Mouse (Mus musculus) embryonic facial prominence, embryonic 15.5 days (tissue): ENCODE results near the gene Ubald1. TPM values are rescaled to one million over a fixed set of nuclear protein-coding genes. Genes with fewer than 3 reads are reported as not detected.

Experiments used
- ATAC-seq: fragments of 200-750 bp; cut with Nextera tagmentation; 2 replicates; pipeline ENCODE4 v1.8.0; 2017; ENCODE audit warnings: low read depth, moderate TSS enrichment; ENCODE audit not compliant: insufficient number of reproducible peaks, low FRiP score, low TSS enrichment
- H3K27ac ChIP-seq: fragments of 300-500 bp; sonication (generic); replicated peaks from 2 replicates; pipeline ENCODE4 v1.5.1; 2015; ENCODE audit warnings: mild to moderate bottlenecking, inconsistent platforms
- H3K27me3 ChIP-seq: fragments of 300-500 bp; sonication (generic); 2 replicates; pipeline ENCODE4 v1.6.1; 2015; ENCODE audit warnings: inconsistent platforms
- H3K36me3 ChIP-seq: fragments of 300-500 bp; sonication (generic); 2 replicates; pipeline ENCODE4 v1.6.1; 2015; ENCODE audit warnings: mild to moderate bottlenecking, inconsistent platforms
- H3K4me1 ChIP-seq: fragments of 300-500 bp; sonication (generic); 2 replicates; pipeline ENCODE4 v1.6.1; 2015; ENCODE audit warnings: inconsistent platforms
- H3K4me2 ChIP-seq: fragments of 300-500 bp; sonication (generic); replicated peaks from 2 replicates; pipeline ENCODE4 v1.6.1; 2015; ENCODE audit warnings: mild to moderate bottlenecking, inconsistent platforms
- H3K4me3 ChIP-seq: fragments of 300-500 bp; sonication (generic); replicated peaks from 2 replicates; pipeline ENCODE4 v1.5.1; 2015; ENCODE audit warnings: mild to moderate bottlenecking, inconsistent platforms
- H3K9ac ChIP-seq: fragments of 300-500 bp; sonication (generic); 2 replicates; pipeline ENCODE4 v1.6.1; 2015; ENCODE audit warnings: inconsistent platforms
- H3K9me3 ChIP-seq: fragments of 300-500 bp; sonication (generic); replicated peaks from 2 replicates; pipeline ENCODE4 v1.6.1; 2016; ENCODE audit warnings: inconsistent platforms
- WGBS: fragments of 180-500 bp; shearing (Covaris S2); methylation state at CpG from one replicate; pipeline ENCODE4 v1.1.7; 2015; 5-methylcytosine and 5-hydroxymethylcytosine counted together
- polyA plus RNA-seq: library from polyadenylated mRNA; unstranded; fragments of >200 nt; fragmentation: Nextera tagmentation; extraction: Ambion mirVana; gene quantifications from 2 replicates; pipeline ENCODE4 v1.2.1, GENCODE M21; 2015

Ubald1 gene
- polyA plus RNA-seq, 1 experiment from 2014 or later = 51.3 TPM

- peak overlapping the region; percentile 71 for H3K4me2 ChIP-seq
- H3K36me3 ChIP-seq = 0 out of 2 replicates have a peak, but pooled peaks cover under 1% of the 10 kb centered on the region
- no peaks in the 10 kb centered on the region for H3K27me3 ChIP-seq
- no peak for ATAC-seq
- H3K4me1 ChIP-seq = peaks cover 31% of the 10 kb centered on the region
- 0 out of 2 replicates have a peak overlapping the region, but pooled peaks have one; percentile 79 for H3K9ac ChIP-seq
- no peaks in the 10 kb centered on the region for H3K9me3 ChIP-seq
- peak overlapping the region; percentile 100 for H3K27ac ChIP-seq
- H3K4me3 ChIP-seq = peak overlapping the region; percentile 87
- WGBS = 69% methylated on average over 10 of the region's 10 CpGs
Measured at GRCm38 (mm10) chr16:4881400-4882351, 1.6 kb upstream of the Ubald1 start.

DNA sequence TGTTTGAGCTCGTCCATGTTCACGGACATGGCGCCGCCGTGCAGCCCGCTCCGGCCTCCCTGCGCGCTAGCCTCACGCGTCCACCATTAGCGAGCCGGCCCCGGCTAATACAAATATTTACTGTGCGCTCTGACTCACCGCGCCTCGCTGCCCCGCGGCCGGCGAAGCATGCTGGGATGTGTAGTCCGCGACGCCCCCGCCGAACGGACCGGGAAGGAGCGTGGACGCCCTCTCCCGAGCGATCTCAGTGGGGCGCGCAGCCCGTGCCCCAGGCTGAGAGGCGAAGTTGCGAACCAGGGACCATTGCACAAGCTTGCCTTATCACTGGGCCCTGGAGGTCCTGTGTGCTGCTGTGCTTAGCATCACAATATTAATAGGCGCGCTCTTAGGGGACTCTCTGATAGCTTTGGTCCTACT is 399 bp downstream of the Ubald1 start:
- peak; percentile 83 for ATAC-seq
- H3K27me3 ChIP-seq = no peaks in the 10 kb centered on the region
- peak overlapping the region; percentile 71 for H3K4me2 ChIP-seq
- H3K4me3 ChIP-seq = peak overlapping the region; percentile 87
- peaks cover 48% of the 10 kb centered on the region for H3K4me1 ChIP-seq
- H3K27ac ChIP-seq = peak overlapping the region; percentile 100
- under 1% methylated on average over 40 of the region's 40 CpGs for WGBS
- peaks cover 19% of the 10 kb centered on the region for H3K36me3 ChIP-seq
- H3K9me3 ChIP-seq = no peaks in the 10 kb centered on the region
- H3K9ac ChIP-seq = peak overlapping the region; percentile 74

GRCm38 (mm10) chr16:4879101-4879707 is 911 bp downstream of the Ubald1 start:
- Histone ChIP-seq H3K27me3 (no peaks in the 10 kb centered on the region), H3K9ac (peak overlapping the region; percentile 74), H3K4me1 (peaks cover 48% of the 10 kb centered on the region), H3K36me3 (peaks cover 24% of the 10 kb centered on the region), H3K9me3 (no peaks in the 10 kb centered on the region), H3K4me2 (peak overlapping the region; percentile 71), H3K4me3 (peak overlapping the region; percentile 87), H3K27ac (peak overlapping the region; percentile 100)
- peak; percentile 3; the same call in 1 of the 2 replicates for ATAC-seq
- 0% methylated on average over 54 of the region's 54 CpGs for WGBS

- H3K9ac ChIP-seq = peak overlapping the region; percentile 74
- ATAC-seq = no peak
- peak overlapping the region; percentile 87 for H3K4me3 ChIP-seq
- peaks cover 31% of the 10 kb centered on the region for H3K36me3 ChIP-seq
- peak overlapping the region; percentile 71 for H3K4me2 ChIP-seq
- H3K27ac ChIP-seq = peak overlapping the region; percentile 100
- H3K4me1 ChIP-seq = peaks cover 48% of the 10 kb centered on the region
- H3K27me3 ChIP-seq = no peaks in the 10 kb centered on the region
- 13% methylated on average over 5 of the region's 5 CpGs for WGBS
- no peaks in the 10 kb centered on the region for H3K9me3 ChIP-seq
Measured at GRCm38 (mm10) chr16:4878192-4878885, 1.8 kb downstream of the Ubald1 start.

DNA sequence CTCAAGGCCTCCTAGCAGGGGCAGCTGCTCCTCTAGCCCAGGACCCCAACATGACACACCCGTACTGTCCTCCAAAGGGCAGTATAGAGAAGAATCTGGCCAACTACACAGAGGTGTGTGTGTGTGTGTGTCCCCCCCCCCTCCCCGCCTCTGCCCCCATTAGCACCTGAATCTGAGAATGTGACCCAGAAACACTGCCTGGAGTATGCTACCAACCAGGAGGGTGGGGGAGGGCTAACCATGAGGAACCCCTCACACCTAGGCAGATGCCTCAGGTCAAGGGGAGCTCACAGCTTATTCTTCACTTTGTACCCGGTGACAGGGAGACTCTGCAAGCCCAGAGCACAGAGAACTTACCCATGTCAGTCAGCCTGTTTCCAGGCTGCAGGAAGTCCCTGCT is 2.4 kb downstream of the Ubald1 start:
- peaks cover 36% of the 10 kb centered on the region for H3K36me3 ChIP-seq
- no peaks in the 10 kb centered on the region for H3K27me3 ChIP-seq
- no peaks in the 10 kb centered on the region for H3K9me3 ChIP-seq
- no peak for ATAC-seq
- H3K4me1 ChIP-seq = peaks cover 48% of the 10 kb centered on the region
- H3K27ac ChIP-seq = peak overlapping the region; percentile 100
- peak overlapping the region; percentile 87 for H3K4me3 ChIP-seq
- 63% methylated on average over 3 of the region's 3 CpGs for WGBS
- peak overlapping the region; percentile 71 for H3K4me2 ChIP-seq
- peak overlapping the region; percentile 74; the same call in 1 of the 2 replicates for H3K9ac ChIP-seq

DNA sequence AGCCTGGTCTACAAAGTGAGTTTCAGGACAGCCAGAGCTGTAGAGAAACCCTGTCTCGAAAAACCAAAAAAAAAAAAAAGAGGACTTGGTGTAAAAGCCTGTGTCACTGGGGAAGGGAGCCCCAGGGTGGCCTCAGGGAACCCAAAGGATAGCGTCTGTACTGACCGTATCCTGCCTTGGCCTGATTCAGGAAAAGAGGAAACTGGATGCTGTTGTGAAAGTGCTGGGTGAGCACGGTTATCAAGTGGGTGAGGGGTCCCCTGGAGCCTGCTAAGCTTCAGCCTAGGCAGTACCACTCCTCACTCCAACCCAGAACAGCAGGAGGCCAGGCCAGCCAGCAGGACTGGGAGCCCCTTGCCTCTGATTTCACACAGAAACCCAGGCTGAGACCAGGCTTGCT is 2.9 kb downstream of the Ubald1 start:
- H3K4me2 ChIP-seq = peak overlapping the region; percentile 71
- no peak for ATAC-seq
- H3K9ac ChIP-seq = no peak overlapping the region
- no peaks in the 10 kb centered on the region for H3K9me3 ChIP-seq
- H3K36me3 ChIP-seq = peaks cover 36% of the 10 kb centered on the region
- no peaks in the 10 kb centered on the region for H3K27me3 ChIP-seq
- peak overlapping the region; percentile 100 for H3K27ac ChIP-seq
- peaks cover 48% of the 10 kb centered on the region for H3K4me1 ChIP-seq
- 81% methylated on average over 4 of the region's 4 CpGs for WGBS
- peak overlapping the region; percentile 87; the same call in 1 of the 2 replicates for H3K4me3 ChIP-seq

GRCm38 (mm10) chr16:4876033-4876680 is 4.0 kb downstream of the Ubald1 start:
- no peaks in the 10 kb centered on the region for H3K27me3 ChIP-seq
- 71% methylated on average over 8 of the region's 8 CpGs for WGBS
- peaks cover 38% of the 10 kb centered on the region for H3K4me1 ChIP-seq
- H3K4me3 ChIP-seq = no peak overlapping the region
- no peaks in the 10 kb centered on the region for H3K9me3 ChIP-seq
- no peak for ATAC-seq
- no peak overlapping the region for H3K4me2 ChIP-seq
- H3K36me3 ChIP-seq = peaks cover 36% of the 10 kb centered on the region
- no peak overlapping the region for H3K27ac ChIP-seq
- H3K9ac ChIP-seq = no peak overlapping the region

- Histone ChIP-seq H3K4me1 (peaks cover 38% of the 10 kb centered on the region), H3K9me3 (no peaks in the 10 kb centered on the region), H3K4me3 (no peak overlapping the region), H3K4me2 (no peak overlapping the region), H3K36me3 (peaks cover 38% of the 10 kb centered on the region), H3K9ac (no peak overlapping the region), H3K27ac (no peak overlapping the region), H3K27me3 (no peaks in the 10 kb centered on the region)
- 76% methylated on average over 23 of the region's 23 CpGs for WGBS
- no peak for ATAC-seq
Measured at GRCm38 (mm10) chr16:4875198-4876032, 4.7 kb downstream of the Ubald1 start.

DNA sequence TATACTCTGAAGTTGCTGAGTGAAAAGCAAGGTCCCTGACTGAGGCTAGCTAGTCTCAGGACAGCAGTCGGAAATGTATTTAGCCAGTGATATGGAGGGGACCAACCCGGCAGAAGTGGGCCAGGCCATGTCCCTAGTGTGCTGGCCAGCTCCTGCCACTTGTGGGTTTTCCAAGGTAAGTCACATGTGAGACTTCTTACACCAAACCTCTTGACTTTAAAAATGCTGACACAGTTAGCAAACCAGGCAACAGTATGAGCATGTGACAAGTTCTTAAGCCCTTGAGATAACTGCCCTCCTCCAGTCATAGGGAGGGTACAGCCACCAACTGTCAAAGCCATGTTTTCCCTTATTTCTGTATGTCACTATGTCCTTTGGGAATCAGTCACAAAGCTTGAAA is 8.2 kb downstream of the Ubald1 start:
- Histone ChIP-seq H3K27ac (no peak overlapping the region), H3K36me3 (peaks cover 47% of the 10 kb centered on the region), H3K9me3 (no peaks in the 10 kb centered on the region), H3K9ac (no peak overlapping the region), H3K4me2 (no peak overlapping the region), H3K4me3 (no peak overlapping the region), H3K4me1 (peaks cover 19% of the 10 kb centered on the region), H3K27me3 (no peaks in the 10 kb centered on the region)
- WGBS = 77% methylated on average over 2 of the region's 2 CpGs
- ATAC-seq = no peak

- no peak overlapping the region for H3K4me2 ChIP-seq
- H3K4me1 ChIP-seq = peaks cover 14% of the 10 kb centered on the region
- no peaks in the 10 kb centered on the region for H3K27me3 ChIP-seq
- H3K36me3 ChIP-seq = peaks cover 36% of the 10 kb centered on the region
- H3K27ac ChIP-seq = no peak overlapping the region
- H3K9ac ChIP-seq = no peak overlapping the region
- H3K4me3 ChIP-seq = no peak overlapping the region
- 87% methylated on average over 5 of the region's 5 CpGs for WGBS
- no peak for ATAC-seq
- no peaks in the 10 kb centered on the region for H3K9me3 ChIP-seq
Measured at GRCm38 (mm10) chr16:4870490-4870889, 9.6 kb downstream of the Ubald1 start.
